Mouse (Mus musculus) lung, embryonic 16.5 days (tissue): ENCODE measurements around the gene Pnpla2. TPM values are rescaled to one million over a fixed set of nuclear protein-coding genes. Genes with fewer than 3 reads are reported as not detected.
A peak's percentile ranks its signal among the peaks of the same experiment; 100 is the strongest.
"Not testable (repeated sequence)": the region's sequence is repeated elsewhere in the genome, so short reads cannot be mapped to it uniquely, and the experiment has no call there.

ENCODE experiments used
- ATAC-seq: fragments of 200-750 bp; cut with Nextera tagmentation; 2 replicates; pipeline ENCODE4 v1.8.0; 2017; ENCODE audit warnings: low read depth, mild to moderate bottlenecking, moderate library complexity
- H3K27ac ChIP-seq: fragments of 300-500 bp; sonication (generic); 2 replicates; pipeline ENCODE4 v1.5.1; 2014; ENCODE audit warnings: mild to moderate bottlenecking, control low read depth, low read length
- H3K27me3 ChIP-seq: fragments of 300-500 bp; sonication (generic); 2 replicates; pipeline ENCODE4 v1.6.1; 2014; ENCODE audit warnings: low read depth, low read length, mixed read lengths; ENCODE audit not compliant: control insufficient read depth, insufficient read depth
- H3K36me3 ChIP-seq: fragments of 300-500 bp; sonication (generic); 2 replicates; pipeline ENCODE4 v1.6.1; 2014; ENCODE audit warnings: low read length; ENCODE audit not compliant: control insufficient read depth, insufficient read depth
- H3K4me1 ChIP-seq: fragments of 300-500 bp; sonication (generic); replicated peaks from 2 replicates; pipeline ENCODE4 v1.6.1; 2014; ENCODE audit warnings: low read length, mixed read lengths; ENCODE audit not compliant: control insufficient read depth, insufficient read depth
- H3K4me2 ChIP-seq: fragments of 300-500 bp; sonication (generic); 2 replicates; pipeline ENCODE4 v1.6.1; 2014; ENCODE audit warnings: low read depth, low read length, control low read depth
- H3K4me3 ChIP-seq: fragments of 300-500 bp; sonication (generic); 2 replicates; pipeline ENCODE4 v1.5.1; 2014; ENCODE audit warnings: mild to moderate bottlenecking, low read length, control low read depth
- H3K9ac ChIP-seq: fragments of 300-500 bp; sonication (generic); 2 replicates; pipeline ENCODE4 v1.6.1; 2014; ENCODE audit warnings: low read length, control low read depth
- H3K9me3 ChIP-seq: fragments of 300-500 bp; sonication (generic); 2 replicates; pipeline ENCODE4 v1.6.1; 2016; ENCODE audit warnings: low read length; ENCODE audit not compliant: control insufficient read depth
- WGBS: fragments of 180-500 bp; shearing (Covaris S2); extraction: QIAGEN DNeasy Blood & Tissue Kit; methylation state at CpG from one replicate; pipeline ENCODE4 v1.1.7; 2014; 5-methylcytosine and 5-hydroxymethylcytosine counted together
- polyA plus RNA-seq: library from polyadenylated mRNA; unstranded; fragments of >200 nt; fragmentation: Nextera tagmentation; extraction: Ambion mirVana; gene quantifications from 2 replicates; pipeline ENCODE4 v1.2.1, GENCODE M21; 2015

Pnpla2 gene
- 42.9 and 46.2 TPM in 2 replicates for polyA plus RNA-seq

DNA sequence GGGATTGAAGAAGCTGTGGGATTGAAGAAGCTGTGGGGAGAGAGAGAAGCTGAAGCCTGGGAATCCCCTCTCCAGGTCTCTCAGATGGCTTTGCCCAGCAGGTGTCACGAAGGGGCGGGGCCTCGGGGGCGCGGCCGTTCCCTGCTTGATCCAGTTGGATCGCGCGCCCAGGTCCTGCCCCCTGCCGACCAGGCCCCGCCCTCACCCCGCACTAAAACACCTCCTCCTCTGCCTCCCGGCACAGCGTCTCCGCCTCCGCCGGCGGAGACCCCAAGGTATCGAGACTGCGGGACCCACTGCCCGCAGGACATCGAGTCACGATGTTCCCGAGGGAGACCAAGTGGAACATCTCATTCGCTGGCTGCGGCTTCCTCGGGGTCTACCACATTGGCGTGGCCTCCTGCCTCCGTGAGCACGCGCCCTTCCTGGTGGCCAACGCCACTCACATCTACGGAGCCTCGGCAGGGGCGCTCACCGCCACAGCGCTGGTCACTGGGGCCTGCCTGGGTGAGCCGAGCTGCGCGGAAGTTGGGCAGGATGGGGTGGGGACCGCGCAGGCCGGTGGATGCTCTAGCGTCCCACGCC lies at the start of gene Pnpla2:
Pnpla2 (plus strand) TSS at position 232 of the 585 bp plus-strand sequence.
- 0% methylated on average over 45 of the region's 45 CpGs for WGBS
- ATAC-seq: peak; percentile 88
- H3K4me2 ChIP-seq: peak within 1 kb of the TSS; percentile 85
- H3K27ac ChIP-seq: peak within 1 kb of the TSS; percentile 86
- H3K9ac ChIP-seq: peak within 1 kb of the TSS; percentile 78
- H3K4me3 ChIP-seq: peak within 1 kb of the TSS; percentile 73
- H3K27me3 ChIP-seq: no peaks in the 10 kb centered on the region
- H3K9me3 ChIP-seq: no peaks in the 10 kb centered on the region
- H3K36me3 ChIP-seq: peaks cover 24% of the 10 kb centered on the region
- peaks cover 20% of the 10 kb centered on the region for H3K4me1 ChIP-seq

DNA sequence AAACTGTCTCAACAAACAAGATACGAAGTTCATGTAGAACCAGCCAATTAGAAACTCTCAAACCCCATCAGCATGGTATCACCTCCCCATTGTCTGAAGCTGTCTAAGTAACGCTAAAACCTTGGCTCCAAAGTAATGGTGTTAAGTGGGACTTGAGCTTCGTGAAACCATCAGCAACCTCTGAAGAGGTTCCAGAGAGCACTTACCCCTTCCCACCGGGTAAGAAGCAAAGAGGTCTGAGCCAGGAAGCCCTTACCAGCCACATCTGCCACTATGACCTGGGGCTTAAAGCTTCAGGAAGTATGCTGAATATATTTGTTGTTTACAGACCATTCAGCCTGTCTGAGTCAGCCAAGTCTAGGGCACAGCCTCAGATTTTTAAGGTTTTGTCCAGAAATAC lies 49.5 kb upstream of the Pnpla2 start:
- WGBS: 62% methylated on average over 4 of the region's 4 CpGs
- no peak overlapping the region for H3K4me2 ChIP-seq
- H3K27ac ChIP-seq: no peak overlapping the region
- no peak for ATAC-seq
- H3K9me3 ChIP-seq: no peaks in the 10 kb centered on the region
- peaks cover 3% of the 10 kb centered on the region; the same call in 1 of the 2 replicates for H3K4me1 ChIP-seq
- no peak overlapping the region for H3K4me3 ChIP-seq
- no peaks in the 10 kb centered on the region for H3K27me3 ChIP-seq
- H3K9ac ChIP-seq: no peak overlapping the region
- H3K36me3 ChIP-seq: peaks cover 19% of the 10 kb centered on the region

DNA sequence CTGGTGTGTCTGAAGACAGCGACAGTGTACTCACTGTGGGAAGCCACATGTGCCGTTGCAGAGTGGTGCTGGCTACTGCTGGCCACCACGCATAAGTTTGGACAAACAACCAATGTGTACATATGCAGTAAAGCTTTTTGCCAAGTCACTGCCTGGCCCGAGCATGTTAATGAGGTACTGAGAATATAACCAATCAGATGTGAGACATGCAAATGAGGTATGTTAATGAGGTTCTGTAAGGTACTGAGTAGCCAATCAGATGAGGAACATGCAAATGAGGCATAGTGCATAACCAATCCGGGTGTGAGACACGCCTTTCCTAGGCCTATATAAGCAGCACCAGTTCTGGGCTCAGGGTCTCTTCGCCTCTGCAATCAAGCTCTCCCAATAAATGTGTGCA lies 47.3 kb upstream of the Pnpla2 start:
- not testable (repeated sequence) for H3K27ac ChIP-seq, H3K4me3 ChIP-seq, H3K9me3 ChIP-seq, H3K4me2 ChIP-seq, H3K9ac ChIP-seq, ATAC-seq, H3K27me3 ChIP-seq, H3K4me1 ChIP-seq
- WGBS: 91% methylated on average over 7 of the region's 7 CpGs
- peaks cover 14% of the 10 kb centered on the region for H3K36me3 ChIP-seq

DNA sequence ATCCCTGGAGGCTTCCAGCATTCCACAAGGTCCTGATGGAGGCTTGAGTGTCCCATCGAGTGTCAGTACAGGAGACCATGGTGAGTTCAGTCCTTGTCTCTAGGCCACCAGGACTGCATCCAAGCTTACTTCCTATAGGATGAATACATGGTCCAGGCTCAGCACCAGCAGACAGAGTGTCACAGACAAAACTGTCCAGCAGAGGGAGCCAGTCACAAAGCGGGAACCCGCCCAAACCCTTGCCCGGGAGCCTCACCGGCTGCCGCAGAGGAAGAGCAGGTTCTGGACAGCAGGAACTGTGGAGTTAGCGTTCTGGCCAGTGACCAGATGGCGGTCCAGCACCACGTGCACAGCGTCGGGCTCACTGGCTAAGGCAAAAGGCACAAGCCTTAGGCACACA lies 46.2 kb upstream of the Pnpla2 start:
- ATAC-seq: peak; percentile 77
- H3K4me3 ChIP-seq: no peak overlapping the region
- peaks cover 12% of the 10 kb centered on the region for H3K36me3 ChIP-seq
- no peaks in the 10 kb centered on the region for H3K27me3 ChIP-seq
- H3K4me1 ChIP-seq: peaks cover 9% of the 10 kb centered on the region; the same call in 1 of the 2 replicates
- 10% methylated on average over 11 of the region's 11 CpGs for WGBS
- no peak overlapping the region for H3K9ac ChIP-seq
- H3K27ac ChIP-seq: no peak overlapping the region
- H3K9me3 ChIP-seq: no peaks in the 10 kb centered on the region
- no peak overlapping the region for H3K4me2 ChIP-seq

DNA sequence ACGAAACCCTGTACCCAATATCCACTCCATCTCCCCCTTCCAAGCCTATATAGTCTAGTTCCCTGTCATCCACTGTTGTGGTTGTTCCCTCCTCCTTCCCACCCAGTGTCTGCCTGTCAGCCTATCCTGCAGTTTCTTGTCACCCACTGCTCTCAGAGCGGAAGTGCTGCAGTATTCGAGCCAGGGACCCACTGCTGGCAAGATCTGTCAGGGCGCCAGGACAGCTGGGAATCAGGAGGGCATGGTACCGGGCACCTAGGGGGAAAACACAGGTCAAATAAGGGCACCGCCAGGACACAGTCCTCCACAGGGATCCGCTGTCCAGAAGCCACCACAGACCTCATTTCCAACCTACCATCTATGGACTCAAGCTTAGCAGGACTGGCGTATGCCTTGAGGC lies 44.4 kb upstream of the Pnpla2 start:
- Histone ChIP-seq H3K27ac (no peak overlapping the region), H3K4me2 (no peak overlapping the region), H3K4me1 (peaks cover 13% of the 10 kb centered on the region; the same call in 1 of the 2 replicates), H3K9me3 (no peaks in the 10 kb centered on the region), H3K27me3 (no peaks in the 10 kb centered on the region), H3K4me3 (no peak overlapping the region), H3K36me3 (peaks cover 12% of the 10 kb centered on the region), H3K9ac (no peak overlapping the region)
- ATAC-seq: no peak
- 90% methylated on average over 8 of the region's 8 CpGs for WGBS

DNA sequence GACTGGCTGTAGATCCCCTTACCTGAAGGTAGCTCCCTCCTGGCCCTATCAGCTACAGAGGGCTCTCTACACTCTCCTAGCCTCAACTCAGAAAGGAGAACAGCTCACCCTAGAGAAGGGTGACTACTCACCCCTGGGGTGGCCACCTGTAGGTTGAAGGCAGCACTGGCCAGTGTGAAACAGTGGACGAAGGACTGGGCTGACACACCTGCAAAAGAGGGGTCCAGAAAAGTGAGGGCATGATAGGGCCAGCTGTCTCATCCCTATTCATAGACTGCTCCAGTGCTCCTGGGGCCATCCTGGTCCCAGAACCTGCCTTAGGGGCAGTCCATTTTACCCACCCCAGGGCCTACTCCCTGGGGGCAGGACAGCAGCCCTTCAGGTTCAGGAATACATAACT lies 43.3 kb upstream of the Pnpla2 start:
- WGBS: 90% methylated on average over 1 of the region's 1 CpGs
- H3K4me2 ChIP-seq: no peak overlapping the region
- no peak for ATAC-seq
- H3K27me3 ChIP-seq: no peaks in the 10 kb centered on the region
- no peak overlapping the region for H3K27ac ChIP-seq
- H3K4me1 ChIP-seq: peaks cover 13% of the 10 kb centered on the region; the same call in 1 of the 2 replicates
- H3K36me3 ChIP-seq: peaks cover 12% of the 10 kb centered on the region
- H3K9ac ChIP-seq: no peak overlapping the region
- H3K4me3 ChIP-seq: no peak overlapping the region
- H3K9me3 ChIP-seq: no peaks in the 10 kb centered on the region

DNA sequence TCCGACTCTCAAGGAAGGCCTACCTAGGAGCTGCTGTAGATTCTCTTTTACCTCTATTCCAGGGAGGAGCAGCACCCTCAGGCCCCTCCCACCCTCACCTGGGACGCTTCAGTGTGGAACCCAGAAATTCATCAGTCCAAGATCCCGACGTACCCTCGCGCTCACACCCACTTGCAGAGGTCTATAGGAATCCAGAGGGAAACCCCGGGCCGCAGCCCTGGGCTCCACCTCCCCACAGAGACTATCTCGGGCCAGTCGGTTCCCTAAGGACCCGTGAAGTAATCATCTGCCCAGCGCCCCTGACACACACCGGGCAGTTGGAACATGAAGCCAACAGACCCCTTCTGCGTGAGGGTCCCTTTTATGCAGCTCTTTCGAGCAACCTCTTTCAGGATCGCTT lies 41.7 kb upstream of the Pnpla2 start:
- H3K27ac ChIP-seq: peak overlapping the region; percentile 86
- H3K4me3 ChIP-seq: peak overlapping the region; percentile 86
- H3K9me3 ChIP-seq: no peaks in the 10 kb centered on the region
- H3K4me1 ChIP-seq: peaks cover 13% of the 10 kb centered on the region; the same call in 1 of the 2 replicates
- peaks cover 8% of the 10 kb centered on the region for H3K36me3 ChIP-seq
- H3K4me2 ChIP-seq: peak overlapping the region; percentile 78
- peak overlapping the region; percentile 97 for H3K9ac ChIP-seq
- peak; percentile 14 for ATAC-seq
- WGBS: 3% methylated on average over 16 of the region's 16 CpGs
- no peaks in the 10 kb centered on the region for H3K27me3 ChIP-seq

DNA sequence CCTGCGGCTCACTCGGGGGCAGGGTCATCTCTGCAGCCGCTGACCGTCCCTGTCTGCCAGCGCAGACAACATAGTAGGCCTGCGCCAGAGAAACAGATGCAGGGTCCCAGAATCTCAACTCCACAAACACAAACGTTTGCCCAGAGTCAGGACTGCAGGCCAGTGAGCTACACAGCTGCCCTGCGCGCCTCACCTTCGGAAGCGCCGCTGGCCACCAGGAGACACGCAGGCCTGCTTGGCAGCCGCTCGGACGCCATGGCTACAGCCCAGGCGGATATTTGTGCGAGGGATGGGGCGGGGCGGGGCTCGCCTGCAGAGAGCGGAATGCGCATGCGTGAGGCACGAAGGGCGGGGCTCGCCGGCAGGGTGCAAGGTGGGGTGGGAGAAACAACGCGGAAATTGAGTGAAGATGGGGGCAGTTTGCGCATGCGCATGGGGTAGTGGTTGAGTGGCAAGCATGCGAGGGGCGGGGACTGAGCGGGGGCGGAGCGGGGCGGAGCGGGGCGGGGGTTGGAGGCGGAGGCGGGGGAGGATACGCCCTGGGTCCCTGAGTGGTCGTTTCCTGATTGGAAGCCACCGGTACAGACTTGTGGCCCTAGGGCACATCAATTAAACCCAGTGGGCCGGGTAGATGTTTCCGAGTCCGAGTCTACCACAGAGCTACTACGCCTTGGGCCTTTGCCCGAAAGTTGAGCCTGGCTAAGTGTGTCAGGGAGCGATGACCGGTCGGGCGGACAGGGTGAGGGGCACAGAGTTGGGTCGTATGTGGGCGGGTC lies 41.0 kb upstream of the Pnpla2 start, which contains the start of gene Gatd1:
Gatd1 (minus strand) TSS at position 328 of the 776 bp plus-strand sequence.
- WGBS: under 1% methylated on average over 45 of the region's 56 CpGs
- Histone ChIP-seq H3K4me3 (peak within 1 kb of the TSS; percentile 86), H3K9me3 (no peaks in the 10 kb centered on the region), H3K27ac (peak within 1 kb of the TSS; percentile 86), H3K4me2 (peak within 1 kb of the TSS; percentile 84), H3K27me3 (no peaks in the 10 kb centered on the region), H3K4me1 (peaks cover 12% of the 10 kb centered on the region; the same call in 1 of the 2 replicates), H3K36me3 (peaks cover 5% of the 10 kb centered on the region), H3K9ac (peak within 1 kb of the TSS; percentile 97)
- ATAC-seq: peak; percentile 95

DNA sequence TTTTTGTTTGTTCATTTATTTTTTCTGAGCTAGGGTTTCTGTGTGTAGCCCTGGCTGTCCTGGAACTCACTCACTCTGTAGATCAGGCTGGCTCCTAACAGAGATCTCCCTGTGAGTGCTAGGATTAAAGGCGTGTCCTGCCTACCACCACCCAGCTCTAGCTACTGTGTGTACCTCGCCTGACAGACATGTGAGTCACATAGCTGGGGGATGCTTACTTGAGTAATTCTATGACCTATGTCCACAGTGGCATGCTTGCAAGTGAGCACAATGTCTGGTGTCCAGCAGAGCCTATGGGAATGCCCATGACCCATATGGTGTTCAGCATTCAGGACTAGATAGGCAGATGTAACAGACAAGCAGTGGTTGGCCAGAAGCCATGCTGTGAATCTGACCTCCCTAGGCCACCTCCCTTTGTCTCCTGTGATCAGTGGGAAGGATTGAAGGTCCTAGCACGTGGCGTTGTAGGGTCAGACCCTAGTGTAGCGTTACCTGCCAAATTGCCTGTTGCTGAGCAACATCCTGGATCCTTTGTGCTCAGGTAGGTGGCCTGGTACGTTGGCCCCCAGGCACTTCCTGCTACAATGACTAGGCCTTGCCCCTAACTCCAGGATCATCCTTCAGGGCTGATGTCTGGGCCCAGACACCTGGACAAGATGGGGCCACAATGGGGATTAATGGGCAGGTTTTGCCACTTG lies 38.7 kb upstream of the Pnpla2 start:
- no peaks in the 10 kb centered on the region for H3K36me3 ChIP-seq
- no peak overlapping the region for H3K4me3 ChIP-seq
- 74% methylated on average over 6 of the region's 6 CpGs for WGBS
- no peak overlapping the region for H3K4me2 ChIP-seq
- ATAC-seq: no peak
- H3K27ac ChIP-seq: no peak overlapping the region
- H3K9me3 ChIP-seq: no peaks in the 10 kb centered on the region
- H3K27me3 ChIP-seq: no peaks in the 10 kb centered on the region
- H3K4me1 ChIP-seq: peaks cover 10% of the 10 kb centered on the region; the same call in 1 of the 2 replicates
- no peak overlapping the region for H3K9ac ChIP-seq
